Mouse (Mus musculus): ENCODE measurements around the gene Phf21b.
A peak's percentile ranks its signal among the peaks of the same experiment; 100 is the strongest.

Gene Phf21b

DNA sequence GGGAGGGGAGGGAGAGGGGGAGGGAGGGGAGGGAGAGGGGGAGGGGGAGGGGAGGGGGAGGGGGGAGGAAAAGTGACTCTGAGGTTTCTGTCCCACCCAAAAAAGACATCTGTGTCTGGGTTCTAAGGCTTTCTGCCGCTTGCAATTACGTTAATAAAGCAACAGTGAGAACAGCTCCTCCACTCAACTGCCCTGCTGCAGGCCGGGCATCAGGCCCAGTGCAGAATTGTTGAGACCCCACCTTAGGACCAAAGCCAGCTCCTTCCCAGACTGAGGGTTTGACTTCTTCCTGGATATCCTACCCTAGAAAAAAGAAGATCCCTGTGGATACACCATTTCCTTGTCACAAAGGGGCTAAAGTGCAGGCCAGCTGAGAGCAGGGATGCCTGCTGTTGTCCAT is 9.6 kb downstream of the Phf21b start:
- DNase-seq (ENCODE audit: low read depth, low spot score), result no peak

DNA sequence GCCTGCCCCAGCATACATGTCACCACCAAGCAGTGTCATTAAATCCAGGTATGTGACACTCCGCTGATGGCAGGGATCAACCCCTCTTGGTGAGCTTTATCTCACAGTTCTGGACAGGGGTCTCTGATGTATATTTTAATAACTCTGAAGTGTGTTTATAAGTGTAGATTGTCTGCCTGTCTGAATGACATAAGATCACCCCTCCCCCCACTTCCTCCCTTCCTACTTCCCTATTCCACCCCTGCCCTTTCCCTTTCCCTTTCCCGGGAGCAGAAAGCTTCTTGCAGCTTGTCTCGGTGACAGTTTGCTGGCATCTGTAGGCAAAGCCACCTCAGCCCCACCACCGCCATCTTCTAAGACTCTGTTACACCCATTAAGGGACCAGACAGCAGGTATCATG is 11.0 kb downstream of the Phf21b start:
- DNase-seq (ENCODE audit: low read depth, low spot score), result no peak

DNA sequence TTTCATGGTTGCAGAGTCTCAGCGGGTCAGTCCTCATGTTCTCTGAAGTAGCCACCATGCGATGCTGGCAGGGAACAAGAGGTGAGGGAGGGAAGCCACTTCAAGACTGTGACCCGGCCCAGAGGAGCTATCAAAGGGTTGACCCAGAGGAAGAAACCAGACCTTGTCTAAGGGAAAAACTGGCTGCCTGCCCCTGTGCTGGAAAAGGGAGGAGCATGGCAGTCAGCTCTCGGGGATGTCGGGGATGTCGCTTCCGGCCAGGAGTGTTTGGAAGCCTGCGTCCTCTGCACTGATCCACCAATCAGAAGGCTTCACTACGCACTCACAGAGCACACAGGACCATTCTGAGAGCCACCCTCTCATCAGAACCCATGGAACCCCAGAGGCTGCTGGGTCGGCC is 12.8 kb downstream of the Phf21b start:
- no peak for DNase-seq (ENCODE audit: low read depth, low spot score)

DNA sequence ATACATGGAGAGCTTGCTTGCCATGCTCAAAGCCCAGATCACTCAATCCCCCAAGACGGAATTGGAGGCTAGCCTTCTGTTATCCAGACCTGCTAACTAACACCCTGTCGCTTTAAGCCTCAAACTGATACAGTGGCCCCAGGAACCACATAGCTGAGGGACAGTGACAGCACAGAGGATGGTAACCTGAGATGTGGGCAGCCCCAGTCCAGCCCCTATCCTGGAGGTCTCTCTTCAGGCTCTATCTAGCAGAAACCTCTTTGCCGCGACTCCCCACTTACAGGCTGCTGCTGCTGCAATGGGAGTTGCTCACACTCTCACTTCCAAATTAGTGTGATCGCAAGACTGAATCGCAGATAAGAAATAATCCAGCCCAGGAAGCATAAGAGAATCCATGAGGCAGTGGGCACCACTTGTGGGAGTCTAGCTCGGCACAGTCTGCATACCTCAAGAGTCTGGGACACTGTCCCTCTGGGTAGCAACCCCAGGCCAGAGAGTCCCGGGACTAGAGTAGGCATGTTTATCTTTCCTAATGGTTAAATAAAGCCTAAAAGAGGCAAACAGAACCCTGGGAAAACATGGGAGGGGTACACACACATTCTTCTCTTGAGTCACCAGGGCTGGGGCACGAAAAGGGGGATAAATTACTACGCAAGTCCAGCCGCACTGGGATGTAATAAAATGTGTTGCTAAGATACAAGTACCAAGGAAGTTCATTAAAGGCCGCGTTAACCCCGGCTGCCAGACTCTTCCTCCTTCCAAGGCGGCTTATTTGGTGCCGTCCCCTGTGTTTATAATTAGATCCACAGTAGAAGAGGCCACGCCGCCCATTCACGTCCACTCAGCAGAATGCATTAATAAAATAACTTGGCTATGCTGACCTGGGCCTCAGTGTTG is 13.7 kb downstream of the Phf21b start:
- no peak for DNase-seq (ENCODE audit: low read depth, low spot score)

DNA sequence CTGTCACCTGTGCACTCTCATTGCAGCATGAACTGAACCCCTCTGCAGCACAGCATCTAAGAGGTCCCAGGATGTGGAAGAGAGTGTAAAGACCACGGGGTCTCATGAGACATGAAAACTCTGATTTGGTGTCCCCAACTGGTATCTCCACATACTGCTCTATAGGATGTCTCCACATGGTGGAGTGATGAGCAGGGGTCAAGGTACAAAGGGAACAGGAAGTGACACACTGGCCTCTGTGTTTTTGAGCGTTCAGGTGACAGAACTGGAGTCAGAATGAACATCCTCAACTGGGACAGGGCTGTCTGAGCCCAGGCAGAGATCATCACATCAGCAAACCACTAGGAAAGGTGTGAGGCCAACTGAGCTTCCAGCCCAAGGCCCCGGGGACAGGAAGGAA is 15.3 kb downstream of the Phf21b start:
- DNase-seq (ENCODE audit: low read depth, low spot score), result peak; percentile 59

DNA sequence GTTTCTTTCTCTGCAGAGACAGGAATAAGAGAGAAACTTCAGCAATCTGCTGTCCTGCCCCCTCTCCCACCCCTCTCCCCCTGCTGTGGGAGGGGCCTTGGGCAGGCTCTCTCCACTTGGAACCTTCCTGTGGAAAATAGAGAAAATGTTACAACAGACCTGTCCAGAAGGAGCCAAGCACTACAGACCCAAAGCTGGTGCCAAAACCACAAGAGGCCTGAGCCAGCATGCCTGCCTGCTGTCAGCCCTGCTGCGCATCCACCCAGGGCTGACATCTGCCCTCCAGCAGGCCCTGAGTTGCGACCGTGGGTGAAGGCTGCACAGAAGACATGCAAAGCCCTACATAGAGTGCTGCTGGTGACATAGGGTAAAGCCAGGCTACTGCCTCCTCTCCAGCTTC is 16.3 kb downstream of the Phf21b start:
- no peak for DNase-seq (ENCODE audit: low read depth, low spot score)

DNA sequence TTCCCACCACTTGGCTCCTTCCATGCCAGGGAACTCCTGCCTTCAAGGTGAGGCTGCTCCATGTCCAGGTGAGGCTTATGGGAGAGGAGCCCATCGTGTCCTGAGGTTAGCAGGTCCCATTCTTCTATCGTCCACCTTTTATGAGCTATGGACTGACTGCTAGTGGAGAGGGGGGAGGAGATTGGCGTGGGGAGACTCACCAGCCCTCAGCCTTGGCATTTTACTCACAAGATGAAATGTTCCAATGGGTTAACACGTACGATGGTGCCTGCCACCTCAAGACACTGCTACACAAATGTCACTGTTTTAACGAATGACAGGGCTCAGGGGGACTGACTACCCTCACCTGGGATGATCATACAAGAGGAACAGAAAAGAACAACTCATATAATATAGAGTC is 18.0 kb downstream of the Phf21b start:
- no peak for DNase-seq (ENCODE audit: low read depth, low spot score)

DNA sequence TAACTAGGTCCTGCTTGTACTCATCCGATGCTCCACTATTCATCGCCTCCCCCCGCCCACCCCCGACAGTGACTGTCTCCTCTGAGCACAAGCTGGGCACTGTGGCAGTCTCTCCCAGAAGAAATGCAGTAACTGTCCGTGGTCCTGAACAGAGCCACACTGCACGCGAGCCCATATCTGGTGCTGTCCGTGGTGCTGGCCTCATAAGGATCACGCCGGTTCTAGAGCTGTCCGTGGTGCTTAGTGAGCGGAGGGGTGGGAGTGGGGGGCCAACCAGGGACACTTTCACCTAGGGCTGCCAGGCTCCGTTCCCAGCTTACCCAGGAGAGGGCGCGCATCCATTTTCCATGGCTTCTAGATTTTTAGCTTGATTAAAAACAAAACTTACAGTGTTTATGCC is 26.4 kb downstream of the Phf21b start:
- peak; percentile 78 for DNase-seq (ENCODE audit: low read depth, low spot score)

DNA sequence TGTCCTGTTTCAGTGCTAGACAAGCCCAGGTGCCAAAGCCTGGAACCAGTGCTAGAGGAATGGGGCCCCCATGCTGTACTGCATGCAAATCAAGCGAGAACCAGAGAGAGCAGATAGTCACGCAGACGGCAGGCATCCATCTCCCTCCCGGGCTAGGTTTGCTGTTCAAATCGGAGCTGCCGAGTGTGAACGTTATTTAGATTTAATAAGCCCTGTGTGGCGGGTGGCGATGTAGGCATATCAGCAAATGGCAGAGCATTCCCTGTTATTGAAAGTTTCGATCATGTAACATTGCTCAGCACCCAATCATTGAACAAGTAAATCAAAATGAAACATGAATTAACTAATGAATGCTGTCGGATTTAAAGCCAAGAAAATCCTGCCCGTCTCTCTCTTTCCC is 27.2 kb downstream of the Phf21b start:
- DNase-seq (ENCODE audit: low read depth, low spot score), result no peak

DNA sequence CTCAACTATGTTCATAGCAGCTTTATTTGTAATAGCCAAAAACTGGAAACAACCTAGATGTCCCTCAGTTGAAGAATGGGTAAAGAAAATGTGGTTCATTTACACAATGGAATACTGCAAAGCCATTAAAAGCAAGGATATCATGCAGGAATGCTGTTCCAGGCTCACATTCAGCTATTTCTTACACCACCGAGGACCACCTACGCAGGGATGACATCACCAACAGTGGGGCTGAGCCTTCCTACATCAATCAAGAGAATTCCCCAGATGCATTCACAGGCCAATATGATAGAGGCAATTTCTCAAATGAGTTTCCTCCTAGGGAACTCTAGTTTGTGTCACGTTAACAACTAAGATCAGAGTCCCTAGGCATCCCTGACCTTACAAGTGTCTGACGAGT is 32.8 kb downstream of the Phf21b start:
- DNase-seq (ENCODE audit: low read depth, low spot score), result no peak

DNA sequence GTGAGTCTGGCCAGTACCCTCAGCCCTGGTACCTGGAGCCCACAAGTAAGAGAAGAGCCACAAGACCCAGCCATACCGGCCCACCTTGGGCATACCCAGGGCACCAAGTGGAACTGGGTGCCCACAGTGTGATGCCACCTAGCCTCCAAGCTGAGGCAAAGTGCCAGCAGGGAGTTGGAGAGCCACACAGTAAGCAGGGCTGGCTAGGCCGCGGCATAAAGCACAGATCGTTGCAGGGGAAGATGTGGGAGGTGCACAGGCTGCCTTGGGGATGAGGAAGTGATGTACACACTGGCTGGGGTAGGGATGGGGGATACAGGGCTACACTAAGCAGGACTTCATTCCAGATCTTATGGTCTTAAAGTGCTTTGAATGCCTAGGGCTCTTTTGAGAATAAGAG is 35.0 kb downstream of the Phf21b start:
- DNase-seq (ENCODE audit: low read depth, low spot score), result no peak

DNA sequence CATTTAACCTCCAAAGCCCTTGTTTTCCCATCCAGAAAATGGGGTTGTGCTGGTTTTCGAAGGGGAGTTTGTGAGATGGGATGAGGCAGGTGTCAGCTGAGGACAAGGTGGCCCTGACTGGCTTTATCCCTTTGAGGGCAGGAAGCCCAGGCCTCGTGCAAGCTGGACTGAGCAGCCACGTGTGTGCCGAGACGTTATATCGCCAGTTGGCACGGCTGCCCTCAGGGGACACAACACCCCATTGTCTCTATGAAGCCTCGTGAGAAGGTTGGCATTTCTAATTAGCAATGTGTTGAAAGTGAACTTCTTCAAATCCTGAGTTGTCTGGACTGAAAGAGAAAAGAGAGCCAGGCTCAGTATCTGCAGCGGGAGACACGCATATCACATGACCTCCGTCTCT is 37.6 kb downstream of the Phf21b start:
- no peak for DNase-seq (ENCODE audit: low read depth, low spot score)

DNA sequence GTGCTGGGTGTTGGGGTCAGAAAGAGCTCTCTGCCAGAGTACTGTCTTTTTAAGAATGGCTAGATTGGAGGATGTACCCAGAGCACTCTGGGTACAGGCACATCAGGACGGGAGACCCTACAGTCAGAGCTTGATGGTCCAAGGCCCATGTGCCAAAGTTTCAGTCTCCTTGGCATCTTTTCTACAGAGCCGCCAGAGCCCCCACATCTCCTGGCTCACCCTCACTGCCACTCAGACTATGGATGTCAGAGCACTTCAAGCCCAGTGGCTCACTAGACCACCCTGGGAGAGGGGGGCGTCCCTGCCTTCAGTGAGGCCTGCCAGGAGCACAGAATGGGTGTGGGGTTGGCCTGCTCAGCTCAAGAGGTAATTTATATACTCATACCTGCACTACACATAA is 38.3 kb downstream of the Phf21b start:
- DNase-seq (ENCODE audit: low read depth, low spot score), result no peak

DNA sequence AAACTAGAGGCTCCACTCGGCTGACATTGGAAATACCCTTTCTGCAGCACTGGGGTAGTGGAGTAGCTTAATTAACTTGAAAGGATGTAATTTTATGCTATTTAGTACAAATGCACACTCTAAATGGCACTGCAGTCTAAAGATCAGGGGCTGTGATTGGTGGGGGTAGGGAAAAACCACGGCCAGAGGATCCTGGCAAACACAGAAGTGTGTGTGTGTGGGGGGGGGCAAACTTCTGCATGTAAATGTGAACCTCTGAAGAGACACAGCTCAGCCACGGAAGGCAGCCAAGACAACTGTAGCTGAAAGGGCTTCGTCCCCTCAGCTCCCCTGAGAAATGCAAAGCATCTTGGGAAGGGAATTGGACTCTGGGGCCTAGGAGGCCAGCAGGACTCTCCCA is 40.7 kb downstream of the Phf21b start:
- no peak for DNase-seq (ENCODE audit: low read depth, low spot score)

DNA sequence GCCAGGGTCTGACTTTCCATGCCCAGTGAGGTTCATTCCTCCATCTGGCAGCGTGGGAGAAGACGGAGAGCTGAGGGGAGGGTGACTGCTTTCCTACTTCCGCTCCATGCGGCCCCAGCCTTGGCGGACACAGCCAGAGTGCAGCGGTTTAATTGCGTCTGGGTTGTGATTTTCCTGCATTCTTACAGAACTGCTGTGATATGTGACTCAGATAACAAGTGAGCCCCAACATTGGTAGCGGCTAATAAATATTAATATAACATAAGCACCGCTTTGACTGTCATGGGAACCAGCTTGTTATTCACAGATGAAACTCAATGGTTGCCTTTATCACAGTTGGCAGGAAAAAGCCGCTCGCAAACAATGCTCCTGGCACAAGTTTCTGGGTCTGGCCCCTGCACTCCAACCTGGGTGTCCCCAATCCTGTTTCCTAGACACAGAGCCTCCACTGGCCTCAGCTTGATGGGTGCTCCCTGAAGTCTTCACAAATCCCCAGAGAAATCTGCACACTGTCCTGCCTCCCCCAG is 43.0 kb downstream of the Phf21b start:
- no peak for DNase-seq (ENCODE audit: low read depth, low spot score)

DNA sequence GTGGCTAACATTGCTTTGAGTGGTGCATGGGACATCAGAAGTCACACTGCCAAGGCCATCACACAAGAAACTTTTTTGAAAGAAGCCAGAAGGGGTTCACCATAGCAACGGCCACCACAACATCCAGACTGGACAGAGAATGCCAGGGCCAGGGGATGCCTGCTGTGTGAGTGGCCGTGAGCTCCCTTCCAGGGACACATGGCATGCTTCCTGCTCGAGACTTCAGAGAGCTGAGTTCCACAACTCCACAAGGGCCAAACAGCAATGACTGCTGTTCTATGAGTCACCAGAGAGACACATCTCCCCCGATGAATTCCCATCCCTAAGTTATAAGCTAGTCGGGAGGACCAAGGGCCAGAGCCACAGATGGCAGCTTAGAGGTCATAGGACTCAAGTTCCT is 44.7 kb downstream of the Phf21b start:
- no peak for DNase-seq (ENCODE audit: low read depth, low spot score)

DNA sequence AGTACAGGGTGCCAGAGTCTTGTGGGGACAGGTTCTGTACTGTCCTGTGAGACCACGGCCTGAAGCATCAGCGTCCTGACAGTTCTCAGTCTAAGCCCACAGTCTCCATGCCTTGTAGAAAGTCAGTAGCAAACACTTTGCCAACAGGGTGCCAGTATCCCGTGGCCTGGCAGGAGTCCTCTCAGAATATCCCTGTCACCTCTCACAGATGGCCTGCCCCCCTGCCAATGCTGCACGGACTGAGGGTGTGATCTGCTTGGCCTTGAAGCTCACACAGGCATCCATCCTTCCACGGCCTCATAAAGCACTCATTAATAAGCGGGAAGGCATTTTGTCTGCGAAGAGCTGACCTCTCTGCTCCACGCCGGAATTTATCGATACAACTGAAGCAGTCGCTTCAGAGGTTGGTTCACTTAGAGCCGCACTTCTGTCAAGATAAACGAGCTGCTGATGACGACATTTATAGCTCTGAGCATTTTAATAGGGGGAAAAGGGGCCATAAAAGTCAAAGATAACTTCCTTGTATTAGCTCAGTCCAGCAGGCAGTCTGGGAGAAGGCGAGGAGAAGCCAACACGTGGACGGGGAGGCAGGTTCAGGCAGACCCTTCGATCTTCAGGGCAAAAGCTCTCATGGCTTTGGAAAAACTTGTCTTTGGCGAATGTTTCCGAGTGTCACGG is 46.4 kb downstream of the Phf21b start:
- no peak for DNase-seq (ENCODE audit: low read depth, low spot score)

DNA sequence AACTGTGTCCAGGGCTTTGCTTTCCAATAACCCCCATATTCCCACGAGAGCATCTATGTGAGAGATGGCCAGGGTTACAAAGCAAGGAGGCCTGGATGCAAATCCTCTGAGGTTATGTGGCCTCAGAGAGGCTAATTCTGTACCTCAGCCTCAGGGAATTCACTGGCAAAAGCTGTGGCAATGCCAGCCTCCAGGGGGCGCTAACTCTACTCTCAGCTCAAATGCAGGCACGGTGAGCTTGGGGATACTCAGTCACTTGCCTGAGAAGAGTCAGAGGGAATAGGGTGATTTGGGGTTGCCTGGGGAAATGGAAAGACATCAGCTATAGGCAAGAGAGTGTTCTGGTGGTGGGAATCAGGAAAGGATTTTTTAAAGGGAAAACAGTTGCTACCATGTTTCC is 52.2 kb downstream of the Phf21b start:
- peak; percentile 54 for DNase-seq (ENCODE audit: low read depth, low spot score)

DNA sequence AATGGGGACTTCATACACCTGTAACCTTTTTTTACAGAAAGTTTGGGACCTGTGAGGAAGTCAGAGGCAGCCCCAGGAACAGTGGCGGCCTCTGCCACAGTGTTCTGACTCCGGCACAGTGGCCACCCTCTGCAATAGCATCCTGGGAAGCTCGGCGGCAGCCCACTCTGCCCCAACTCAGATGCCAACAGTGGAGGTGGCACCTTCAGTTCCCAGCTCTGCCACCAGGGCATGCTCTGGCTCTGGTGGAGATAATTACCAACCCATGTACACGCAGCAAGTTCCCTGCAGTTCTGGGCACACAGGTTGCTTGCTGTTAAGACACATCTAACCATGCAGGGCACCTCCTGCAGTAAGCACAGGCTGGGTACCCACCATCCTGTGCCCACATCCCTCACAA is 55.7 kb downstream of the Phf21b start:
- peak; percentile 29 for DNase-seq (ENCODE audit: low read depth, low spot score)

DNA sequence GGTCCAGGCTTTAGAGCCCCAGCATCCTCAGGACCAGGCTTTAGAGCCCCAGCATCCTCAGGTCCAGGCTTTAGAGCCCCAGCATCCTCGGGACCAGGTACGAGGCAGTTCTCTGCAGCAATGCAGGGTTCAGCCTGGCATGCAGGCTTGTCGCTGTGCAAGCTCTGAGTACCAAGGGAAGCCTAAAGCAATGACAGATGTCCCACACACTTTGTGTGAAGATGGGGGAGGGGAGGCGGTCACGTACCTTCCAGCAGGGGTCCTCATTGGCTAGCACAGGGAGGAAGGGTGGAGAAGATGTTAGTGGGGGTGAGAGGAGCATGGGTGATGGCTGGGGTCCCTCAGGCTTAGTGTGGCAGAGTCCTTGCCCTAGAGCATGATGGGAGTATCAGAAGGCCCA is 62.2 kb downstream of the Phf21b start:
- DNase-seq (ENCODE audit: low read depth, low spot score), result no peak

DNA sequence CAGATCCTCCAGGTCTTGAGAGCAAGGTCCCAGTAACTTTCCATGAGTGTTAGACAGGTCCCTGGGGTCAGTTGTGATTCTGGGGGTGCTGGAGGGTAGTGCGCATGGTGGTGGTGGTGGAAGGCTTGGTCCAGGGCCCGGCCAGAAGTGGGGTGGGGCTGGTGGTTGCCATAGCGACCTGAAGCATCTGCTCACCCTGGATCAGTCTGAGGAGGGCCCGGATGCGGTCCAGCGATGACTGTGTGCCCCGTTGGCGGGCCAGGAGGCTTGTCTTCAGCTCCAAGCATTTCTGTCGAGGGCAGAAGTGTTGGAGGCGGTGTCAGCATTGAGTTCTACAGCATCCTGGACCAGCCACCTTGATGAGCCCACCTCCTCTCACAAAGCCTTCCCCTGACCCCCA is 68.7 kb downstream of the Phf21b start:
- no peak for DNase-seq (ENCODE audit: low read depth, low spot score)

DNA sequence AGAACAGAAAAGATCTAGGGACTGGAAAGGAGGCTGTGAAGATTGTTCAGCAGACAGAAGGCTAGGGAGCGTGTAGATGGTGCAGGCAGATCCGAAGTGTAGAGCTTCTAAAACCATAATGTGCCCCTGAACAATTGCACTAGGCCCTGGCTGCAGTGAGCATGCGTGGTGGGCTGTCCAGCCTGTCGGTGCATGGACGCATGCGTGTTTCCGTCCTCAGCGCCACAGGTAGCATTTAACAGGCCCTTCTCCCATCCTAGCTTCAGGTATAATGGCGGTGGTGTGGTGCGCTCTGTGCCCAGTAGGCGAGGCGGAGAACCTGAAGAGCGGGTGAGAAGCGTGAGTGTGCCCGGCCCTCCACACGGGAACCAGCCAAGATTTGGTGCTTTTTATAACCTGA is 71.0 kb downstream of the Phf21b start:
- no peak for DNase-seq (ENCODE audit: low read depth, low spot score)

DNA sequence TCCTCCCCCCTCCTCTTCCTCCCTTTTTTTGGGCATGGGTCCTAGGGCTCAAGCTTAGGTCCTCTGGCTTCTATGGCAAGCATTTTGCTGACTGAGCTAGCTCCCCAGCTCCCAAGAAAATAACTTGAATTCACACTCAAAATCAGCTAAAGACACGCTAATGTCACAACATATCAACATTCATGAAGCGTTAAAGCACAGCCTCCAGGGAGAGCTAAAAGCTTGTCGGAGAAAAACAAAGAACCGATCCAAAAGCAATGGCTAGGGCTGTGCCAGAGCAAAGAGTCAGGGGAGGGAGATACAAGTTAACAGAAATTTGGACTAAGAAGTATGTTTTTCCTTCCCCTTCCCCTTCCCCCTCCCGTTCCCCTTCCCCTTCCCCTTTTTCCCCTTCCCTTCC is 77.3 kb downstream of the Phf21b start:
- DNase-seq (ENCODE audit: low read depth, low spot score), result no peak

All from A20 (cell line).